Mouse (Mus musculus) gastrocnemius, postnatal 14 days (tissue): ENCODE data around the gene Mob2. TPM values are rescaled to one million over a fixed set of nuclear protein-coding genes. Genes with fewer than 3 reads are reported as not detected.

Source experiments
- DNase-seq: peaks from one replicate; pipeline ENCODE4 v3.0.0; 2021; ENCODE audit warnings: mixed read lengths
- intact Hi-C: fragments of 180-260 bp; cut with DNase I; formaldehyde crosslinking; loops from one replicate; pipeline ENCODE4 v1.15.1; 2025; ENCODE audit warnings: low total_unique reads
- total RNA-seq, 2 experiments: library from RNA; stranded (reverse); gene quantifications; 2 replicates each; pipeline ENCODE4 v1.2.3; 2021

Mob2 gene
- total RNA-seq, 2 experiments from 2014 or later, result 26.6 to 32.0 TPM

DNA sequence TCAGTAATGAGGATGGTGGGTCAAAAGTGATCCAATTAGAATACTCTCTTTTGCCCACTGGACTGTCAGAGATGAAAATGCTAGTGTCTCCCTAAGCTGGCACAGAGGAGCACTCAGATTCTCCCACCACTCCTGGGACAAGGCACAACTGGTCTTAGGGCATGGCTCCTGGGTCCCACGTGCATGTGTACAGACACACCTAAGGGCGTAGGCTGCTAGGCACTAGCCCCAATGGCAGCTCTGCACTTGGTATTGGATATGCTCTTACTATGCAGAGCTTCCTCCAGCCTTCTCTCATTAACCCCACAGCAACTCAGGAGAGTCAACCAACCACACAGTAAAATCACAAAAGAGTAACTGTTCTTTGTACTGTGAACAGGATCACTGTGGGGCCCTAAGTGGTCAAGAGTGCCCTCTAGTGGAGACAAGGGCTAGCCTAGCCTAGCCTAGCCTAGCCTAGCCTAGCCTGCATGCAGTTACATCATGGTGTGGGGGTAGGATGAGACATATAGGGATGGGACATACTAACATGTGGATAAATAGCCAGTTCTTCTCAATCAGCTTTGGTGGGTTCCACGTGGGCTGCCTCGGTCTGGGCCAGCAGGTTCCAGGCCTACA, 23.2 kb downstream of the Mob2 start:
- intact Hi-C loops, result no loop called here
- DNase-seq, result no peak

GRCm38 (mm10) chr7:142035048-142035811, 25.6 kb downstream of the Mob2 start:
- intact Hi-C loops, result no loop called here

DNA sequence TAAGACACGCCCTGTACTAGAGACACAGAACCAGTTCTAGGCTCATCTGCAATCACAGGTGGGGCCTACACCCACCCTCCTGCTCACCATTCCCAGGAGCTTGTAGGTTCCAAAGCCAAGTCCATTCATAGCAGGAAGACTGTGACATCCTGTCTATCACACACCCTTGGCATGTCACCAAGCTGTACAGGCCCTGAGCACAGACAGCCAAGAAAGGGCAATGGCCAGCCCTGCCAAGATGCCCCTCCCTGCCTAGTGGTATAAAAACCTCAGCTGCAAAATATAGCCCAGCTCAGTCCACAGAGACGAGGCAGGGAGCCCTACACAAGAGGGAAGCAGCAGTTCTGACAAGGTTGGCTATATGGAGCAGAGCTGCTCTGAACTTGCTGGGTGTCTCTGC, 26.7 kb downstream of the Mob2 start:
- intact Hi-C loops, result no loop called here
- peak; percentile 55 for DNase-seq

More at GRCm38 (mm10) chr7:142035048-142035811, 25.6 kb downstream of the Mob2 start:
- no peak for DNase-seq

- no peak for DNase-seq
- intact Hi-C loops, result no loop called here
These were observed 30.8 kb downstream of the Mob2 start for GRCm38 (mm10) chr7:142030073-142030472.

GRCm38 (mm10) chr7:142025926-142026325, 34.9 kb downstream of the Mob2 start:
- intact Hi-C loops, result no loop called here
- no peak for DNase-seq

- intact Hi-C loops, result no loop called here
- DNase-seq, result no peak
These were observed 35.7 kb downstream of the Mob2 start for GRCm38 (mm10) chr7:142025196-142025595.

GRCm38 (mm10) chr7:142020827-142021226, 40.0 kb downstream of the Mob2 start:
- DNase-seq, result no peak
- intact Hi-C loops, result no loop called here

- DNase-seq, result no peak
- intact Hi-C loops, result no loop called here
These were observed 41.2 kb downstream of the Mob2 start for GRCm38 (mm10) chr7:142019699-142020098.

DNA sequence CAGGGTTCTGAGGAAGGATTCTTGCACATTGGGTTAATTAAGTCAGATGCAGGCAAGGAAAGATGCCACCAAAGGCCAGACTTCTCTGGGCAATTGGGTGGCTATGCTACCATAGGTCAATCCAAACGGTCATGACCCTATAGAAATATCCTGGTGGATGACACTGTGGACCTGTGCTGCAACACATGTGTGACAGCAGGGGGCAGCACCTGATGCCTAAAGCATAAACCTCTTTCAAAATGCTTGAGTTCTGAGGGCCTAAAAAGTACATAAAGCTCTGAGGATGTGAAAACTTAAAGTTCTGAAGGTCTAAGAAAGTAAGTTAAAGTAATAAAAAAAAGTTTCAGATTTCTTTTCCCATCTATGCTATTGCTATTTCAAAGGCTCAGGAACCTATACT, 44.3 kb downstream of the Mob2 start:
- no peak for DNase-seq
- intact Hi-C loops, result loop anchor here (2.0 kb wide), 1 partner anchor 80 kb away; no protein-coding TSS in a partner anchor

- intact Hi-C loops, result no loop called here
- DNase-seq, result no peak
These were observed 59.1 kb downstream of the Mob2 start for GRCm38 (mm10) chr7:142001597-142002340.

GRCm38 (mm10) chr7:142000661-142001060, 60.2 kb downstream of the Mob2 start:
- intact Hi-C loops, result no loop called here
- no peak for DNase-seq

DNA sequence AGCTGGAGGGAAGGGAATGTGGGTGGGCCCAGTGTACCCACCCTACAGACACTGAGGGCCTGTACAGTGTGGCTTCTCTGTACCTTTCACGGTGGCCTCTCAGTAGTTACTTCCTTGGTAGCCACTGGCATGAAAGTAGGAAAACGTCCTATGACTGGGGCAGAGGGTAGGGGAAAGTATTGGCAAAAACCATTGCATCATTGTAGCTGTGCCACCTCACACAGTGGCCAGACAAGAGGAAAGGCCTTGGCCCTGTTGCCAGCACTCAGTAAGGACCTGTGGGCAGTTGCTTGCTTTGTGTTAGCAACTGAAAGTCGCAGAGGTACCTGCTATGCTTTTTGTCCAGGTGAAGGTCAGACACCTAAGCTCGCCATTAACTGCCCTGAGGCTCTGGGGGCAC, 66.7 kb downstream of the Mob2 start:
- no peak for DNase-seq
- intact Hi-C loops, result no loop called here

DNA sequence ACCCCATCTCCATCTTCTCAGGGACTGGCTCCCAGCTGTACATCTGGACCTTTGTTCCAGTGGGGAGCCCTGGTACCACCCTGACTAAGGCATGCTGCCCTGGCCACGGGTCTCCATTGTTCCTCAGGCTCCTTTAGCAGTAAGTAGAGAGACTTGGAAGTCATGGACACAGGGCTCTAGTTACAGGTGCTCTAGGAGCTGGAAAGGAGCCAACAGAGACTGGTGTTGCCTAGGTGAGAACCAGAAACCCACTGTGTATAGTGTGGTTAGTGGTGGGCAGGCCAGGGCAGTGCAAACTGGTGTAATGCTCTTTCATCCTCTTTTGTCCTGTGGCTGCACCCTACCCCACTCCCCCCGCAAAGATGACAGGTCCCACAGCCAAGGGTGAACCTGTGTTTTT, 69.7 kb downstream of the Mob2 start:
- DNase-seq, result no peak
- intact Hi-C loops, result no loop called here

DNA sequence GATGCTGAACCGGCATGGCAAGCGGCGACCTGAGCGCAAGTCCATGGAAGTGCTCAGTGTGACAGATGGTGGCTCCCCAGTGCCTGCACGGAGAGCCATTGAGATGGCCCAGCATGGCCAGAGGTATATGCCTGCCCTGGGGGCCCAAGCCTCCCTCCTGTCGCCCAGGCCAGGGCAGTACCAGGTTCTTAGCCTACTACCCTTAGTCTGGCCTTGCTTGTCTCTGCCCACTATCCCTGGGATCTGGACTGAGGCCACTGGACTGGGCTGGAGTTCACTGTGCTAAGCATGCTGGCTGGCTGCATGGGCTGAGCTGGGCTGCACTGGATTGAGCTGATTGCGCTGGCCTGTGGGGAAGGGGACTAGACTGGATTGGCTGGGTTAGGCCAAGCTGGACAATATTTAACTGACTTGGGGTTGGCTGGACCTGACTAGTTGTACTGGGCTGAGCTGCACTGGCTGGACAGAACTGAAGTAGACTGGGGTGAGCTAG, 72.5 kb downstream of the Mob2 start:
- intact Hi-C loops, result no loop called here
- no peak for DNase-seq

DNA sequence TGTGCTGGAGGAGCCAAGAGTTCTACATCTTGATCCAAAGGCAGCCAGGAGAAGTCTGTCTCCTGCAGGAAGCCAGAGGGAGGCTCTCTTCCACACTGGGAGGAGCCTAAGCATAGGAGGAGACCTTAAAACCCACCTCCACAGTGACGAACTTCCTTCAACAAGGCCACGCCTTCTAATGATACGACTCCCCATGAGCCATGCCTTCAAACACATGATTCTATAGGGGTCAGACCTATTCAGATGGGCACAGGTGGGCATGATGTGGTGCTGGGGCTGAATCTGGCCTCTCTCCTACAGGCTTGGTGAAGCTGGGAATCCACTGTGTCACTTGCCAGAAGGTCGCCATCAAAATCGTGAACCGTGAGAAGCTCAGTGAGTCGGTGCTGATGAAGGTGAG, 79.6 kb downstream of the Mob2 start:
- intact Hi-C loops, result no loop called here
- no peak for DNase-seq

GRCm38 (mm10) chr7:141979247-141979646, 81.6 kb downstream of the Mob2 start:
- DNase-seq, result no peak
- intact Hi-C loops, result no loop called here

- intact Hi-C loops, result no loop called here
- no peak for DNase-seq
These were observed 82.9 kb downstream of the Mob2 start for GRCm38 (mm10) chr7:141978003-141978402.

GRCm38 (mm10) chr7:141972831-141973619, 87.8 kb downstream of the Mob2 start:
- DNase-seq, result no peak
- intact Hi-C loops, result no loop called here

DNA sequence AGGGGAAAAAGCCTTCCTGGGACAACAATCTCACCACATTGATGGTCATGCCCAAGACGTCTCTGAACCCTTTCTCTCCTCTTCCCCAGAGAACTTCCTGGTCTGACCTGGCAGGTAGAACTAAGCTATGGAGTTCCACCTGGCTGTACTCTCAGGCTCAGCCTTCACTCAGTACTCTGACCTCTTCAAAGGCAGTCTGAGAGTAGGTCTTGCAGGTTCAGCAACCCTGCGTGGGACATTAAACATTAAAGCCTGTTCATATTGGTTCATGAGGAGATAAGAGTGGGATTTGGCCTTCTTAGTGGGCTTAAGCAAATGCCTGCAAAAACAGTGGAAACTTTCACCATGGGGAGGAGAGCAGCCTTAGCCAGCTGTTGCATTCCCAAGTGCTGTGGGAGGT, 94.6 kb downstream of the Mob2 start:
- no peak for DNase-seq
- intact Hi-C loops, result no loop called here

GRCm38 (mm10) chr7:141962521-141962920, 98.3 kb downstream of the Mob2 start:
- DNase-seq, result no peak
- intact Hi-C loops, result no loop called here
